Mouse (Mus musculus) liver, embryonic 13.5 days (tissue): ENCODE data around the gene Tenm4. TPM values are rescaled to one million over a fixed set of nuclear protein-coding genes. Genes with fewer than 3 reads are reported as not detected.

Experiments
- ATAC-seq: fragments of 200-750 bp; cut with Nextera tagmentation; 2 replicates; pipeline ENCODE4 v1.8.0; 2017; ENCODE audit warnings: low read depth, mild to moderate bottlenecking, moderate number of reproducible peaks, moderate library complexity
- DNase-seq: peaks from one replicate; pipeline ENCODE4 v3.0.0; 2022
- H3K27ac ChIP-seq: fragments of 300-500 bp; sonication (generic); 2 replicates; pipeline ENCODE4 v1.5.1; 2015; ENCODE audit warnings: moderate library complexity, mild to moderate bottlenecking, inconsistent platforms
- H3K27me3 ChIP-seq: fragments of 300-500 bp; sonication (generic); 2 replicates; pipeline ENCODE4 v1.6.1; 2015; ENCODE audit warnings: mild to moderate bottlenecking, inconsistent platforms
- H3K36me3 ChIP-seq: fragments of 300-500 bp; sonication (generic); 2 replicates; pipeline ENCODE4 v1.6.1; 2015; ENCODE audit warnings: mild to moderate bottlenecking, inconsistent platforms
- H3K4me1 ChIP-seq: fragments of 300-500 bp; sonication (generic); replicated peaks from 2 replicates; pipeline ENCODE4 v1.6.1; 2015; ENCODE audit warnings: inconsistent platforms
- H3K4me2 ChIP-seq: fragments of 300-500 bp; sonication (generic); 2 replicates; pipeline ENCODE4 v1.6.1; 2015; ENCODE audit warnings: inconsistent platforms, mild to moderate bottlenecking, moderate library complexity
- H3K4me3 ChIP-seq: fragments of 300-500 bp; sonication (generic); replicated peaks from 2 replicates; pipeline ENCODE4 v1.5.1; 2015; ENCODE audit warnings: mild to moderate bottlenecking, inconsistent platforms
- H3K9ac ChIP-seq: fragments of 300-500 bp; sonication (generic); 2 replicates; pipeline ENCODE4 v1.6.1; 2015; ENCODE audit warnings: mild to moderate bottlenecking, inconsistent platforms
- H3K9me3 ChIP-seq: fragments of 300-500 bp; sonication (generic); replicated peaks from 2 replicates; pipeline ENCODE4 v1.6.1; 2016; ENCODE audit warnings: inconsistent platforms
- WGBS: fragments of 180-500 bp; shearing (Covaris S2); methylation state at CpG from one replicate; pipeline ENCODE4 v1.1.7; 2015; ENCODE audit not compliant: insufficient replicate concordance; 5-methylcytosine and 5-hydroxymethylcytosine counted together
- polyA plus RNA-seq: library from polyadenylated mRNA; unstranded; fragments of >200 nt; fragmentation: Nextera tagmentation; extraction: Ambion mirVana; gene quantifications from 2 replicates; pipeline ENCODE4 v1.2.1, GENCODE M21; 2015

Tenm4 gene
- polyA plus RNA-seq, 1 experiment from 2014 or later: 0.47 TPM

- no peak overlapping the region for H3K4me2 ChIP-seq
- no peak overlapping the region for H3K4me3 ChIP-seq
- ATAC-seq: no peak
- no peak overlapping the region for H3K9ac ChIP-seq
- H3K9me3 ChIP-seq: no peaks in the 10 kb centered on the region
- WGBS: 66% methylated on average over 6 of the region's 6 CpGs
- H3K27me3 ChIP-seq: no peaks in the 10 kb centered on the region
- H3K27ac ChIP-seq: no peak overlapping the region
- DNase-seq: no peak
- peaks cover 3% of the 10 kb centered on the region; the same call in 1 of the 2 replicates for H3K4me1 ChIP-seq
- no peaks in the 10 kb centered on the region for H3K36me3 ChIP-seq
These were observed 589.2 kb downstream of the Tenm4 start for GRCm38 (mm10) chr7:96760208-96760607.

- Histone ChIP-seq H3K9me3 (no peaks in the 10 kb centered on the region), H3K4me2 (no peak overlapping the region), H3K4me3 (no peak overlapping the region), H3K27me3 (no peaks in the 10 kb centered on the region), H3K27ac (no peak overlapping the region), H3K4me1 (0 out of 2 replicates have a peak, but pooled peaks cover 3% of the 10 kb centered on the region), H3K9ac (no peak overlapping the region), H3K36me3 (no peaks in the 10 kb centered on the region)
- WGBS: 67% methylated on average over 5 of the region's 5 CpGs
- DNase-seq: no peak
- ATAC-seq: no peak
These were observed 590.1 kb downstream of the Tenm4 start for GRCm38 (mm10) chr7:96761151-96761550.

GRCm38 (mm10) chr7:96765321-96765960 lies 594.4 kb downstream of the Tenm4 start:
- ATAC-seq: no peak
- WGBS: 66% methylated on average over 15 of the region's 15 CpGs
- Histone ChIP-seq H3K27me3 (no peaks in the 10 kb centered on the region), H3K4me1 (0 out of 2 replicates have a peak, but pooled peaks cover 3% of the 10 kb centered on the region), H3K36me3 (no peaks in the 10 kb centered on the region), H3K9me3 (0 out of 2 replicates have a peak, but pooled peaks cover 4% of the 10 kb centered on the region), H3K27ac (no peak overlapping the region), H3K9ac (no peak overlapping the region), H3K4me3 (no peak overlapping the region), H3K4me2 (no peak overlapping the region)
- DNase-seq: no peak

DNA sequence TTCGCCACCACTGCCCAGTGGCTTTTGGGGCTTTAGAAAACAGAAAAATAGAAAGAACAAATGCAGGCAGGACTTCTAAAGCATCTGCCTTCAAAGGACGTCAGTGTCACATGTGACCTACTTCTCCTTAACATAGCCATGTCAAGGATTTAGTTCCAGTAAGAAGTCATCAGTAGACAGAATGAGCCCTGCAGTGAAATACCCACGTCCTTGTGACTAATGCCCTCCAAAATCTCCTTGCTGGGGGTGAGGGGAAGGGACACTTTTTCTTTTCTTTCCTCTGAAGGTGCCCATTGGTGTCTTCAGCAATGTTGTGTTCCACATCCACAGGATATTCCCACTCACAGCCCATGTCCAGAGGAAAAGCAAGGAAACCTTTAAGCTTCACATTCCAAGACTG lies 596.0 kb downstream of the Tenm4 start:
- Histone ChIP-seq H3K36me3 (no peaks in the 10 kb centered on the region), H3K9me3 (0 out of 2 replicates have a peak, but pooled peaks cover 4% of the 10 kb centered on the region), H3K27ac (no peak overlapping the region), H3K4me3 (no peak overlapping the region), H3K4me2 (no peak overlapping the region), H3K4me1 (0 out of 2 replicates have a peak, but pooled peaks cover 3% of the 10 kb centered on the region), H3K9ac (no peak overlapping the region), H3K27me3 (no peaks in the 10 kb centered on the region)
- DNase-seq (no peak), ATAC-seq (no peak)
- 50% methylated on average over 3 of the region's 3 CpGs for WGBS

DNA sequence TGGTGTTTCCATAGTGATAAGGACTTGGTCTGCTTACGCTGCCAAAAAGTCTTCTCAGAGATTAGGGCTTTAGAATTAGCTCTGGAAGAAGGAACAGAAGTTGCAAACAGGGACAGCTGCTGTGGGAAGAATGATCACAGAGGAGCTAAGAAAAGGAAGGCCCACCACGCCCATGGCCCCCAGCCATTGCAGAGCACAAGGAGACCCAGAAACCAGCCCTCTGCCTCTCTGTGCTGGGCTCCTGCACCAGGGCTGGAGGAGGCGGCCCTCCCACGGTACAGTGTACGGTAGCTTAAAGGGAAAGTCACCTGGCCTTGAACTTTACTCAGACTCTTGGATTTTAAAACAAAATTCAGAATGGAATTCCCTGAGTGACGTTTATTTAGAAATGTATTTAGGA lies 597.7 kb downstream of the Tenm4 start:
- Histone ChIP-seq H3K4me3 (no peak overlapping the region), H3K4me1 (peaks cover 12% of the 10 kb centered on the region), H3K27ac (no peak overlapping the region), H3K9me3 (0 out of 2 replicates have a peak, but pooled peaks cover 4% of the 10 kb centered on the region), H3K9ac (no peak overlapping the region), H3K36me3 (no peaks in the 10 kb centered on the region), H3K27me3 (no peaks in the 10 kb centered on the region), H3K4me2 (no peak overlapping the region)
- 77% methylated on average over 6 of the region's 6 CpGs for WGBS
- ATAC-seq (no peak), DNase-seq (no peak)

DNA sequence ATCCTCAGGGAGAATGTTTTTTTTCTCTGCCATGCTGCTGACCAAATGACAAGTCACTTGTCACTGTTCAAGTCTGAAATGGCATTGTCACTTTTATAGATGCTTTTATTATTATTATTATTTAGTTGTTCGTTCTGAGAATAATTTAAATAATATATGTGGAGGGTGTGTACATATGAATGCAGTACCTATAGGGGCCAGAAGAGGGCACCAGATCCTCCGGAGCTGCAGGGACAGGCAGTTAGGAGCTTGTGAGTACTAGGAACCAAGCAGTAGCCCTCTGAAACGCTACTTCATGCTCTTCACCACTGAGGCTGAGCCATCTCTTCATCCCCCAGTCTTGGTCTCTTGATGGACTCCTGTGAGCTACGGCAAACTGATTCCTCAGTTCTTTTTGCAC lies 598.7 kb downstream of the Tenm4 start:
- Histone ChIP-seq H3K9ac (no peak overlapping the region), H3K36me3 (no peaks in the 10 kb centered on the region), H3K4me2 (no peak overlapping the region), H3K4me3 (no peak overlapping the region), H3K27me3 (no peaks in the 10 kb centered on the region), H3K9me3 (0 out of 2 replicates have a peak, but pooled peaks cover 4% of the 10 kb centered on the region), H3K27ac (no peak overlapping the region), H3K4me1 (peaks cover 13% of the 10 kb centered on the region)
- DNase-seq (no peak), ATAC-seq (no peak)
- WGBS: 48% methylated on average over 4 of the region's 4 CpGs

DNA sequence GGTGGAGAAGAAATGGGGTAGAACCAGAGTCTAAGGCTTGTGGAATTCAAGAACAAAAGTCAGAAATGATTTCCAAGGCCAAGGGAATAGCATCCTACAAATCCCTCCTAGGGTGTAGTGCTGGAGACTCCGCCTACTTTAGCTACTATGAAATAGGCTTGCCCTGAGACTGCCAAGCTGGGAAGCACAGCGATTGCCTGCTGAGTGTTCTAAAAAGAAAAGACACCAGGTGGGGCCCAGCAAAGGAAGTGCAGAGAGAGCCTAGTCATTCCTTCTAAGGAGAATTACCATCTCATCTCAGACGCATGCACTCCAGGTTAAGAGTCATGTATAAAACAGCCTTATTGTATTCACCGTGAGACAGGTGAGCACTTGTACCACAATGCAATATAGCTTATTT lies 601.9 kb downstream of the Tenm4 start:
- no peak overlapping the region for H3K27ac ChIP-seq
- H3K9ac ChIP-seq: no peak overlapping the region
- no peaks in the 10 kb centered on the region for H3K27me3 ChIP-seq
- ATAC-seq (no peak), DNase-seq (no peak)
- H3K4me1 ChIP-seq: peaks cover 22% of the 10 kb centered on the region
- H3K4me2 ChIP-seq: no peak overlapping the region
- H3K4me3 ChIP-seq: no peak overlapping the region
- H3K36me3 ChIP-seq: no peaks in the 10 kb centered on the region
- 0 out of 2 replicates have a peak, but pooled peaks cover 4% of the 10 kb centered on the region for H3K9me3 ChIP-seq
- 56% methylated on average over 4 of the region's 4 CpGs for WGBS

GRCm38 (mm10) chr7:96773585-96774225 lies 602.7 kb downstream of the Tenm4 start:
- Histone ChIP-seq H3K27me3 (no peaks in the 10 kb centered on the region), H3K9me3 (no peaks in the 10 kb centered on the region), H3K36me3 (no peaks in the 10 kb centered on the region), H3K4me1 (peaks cover 30% of the 10 kb centered on the region), H3K4me3 (no peak overlapping the region), H3K27ac (no peak overlapping the region), H3K4me2 (no peak overlapping the region), H3K9ac (no peak overlapping the region)
- ATAC-seq (no peak), DNase-seq (no peak)
- WGBS: 65% methylated on average over 17 of the region's 17 CpGs

GRCm38 (mm10) chr7:96775080-96775486 lies 604.0 kb downstream of the Tenm4 start:
- Histone ChIP-seq H3K36me3 (no peaks in the 10 kb centered on the region), H3K9me3 (no peaks in the 10 kb centered on the region), H3K4me1 (peaks cover 43% of the 10 kb centered on the region), H3K9ac (no peak overlapping the region), H3K4me3 (no peak overlapping the region), H3K27ac (no peak overlapping the region), H3K27me3 (no peaks in the 10 kb centered on the region), H3K4me2 (no peak overlapping the region)
- WGBS: 65% methylated on average over 6 of the region's 6 CpGs
- no peak for DNase-seq
- no peak for ATAC-seq

DNA sequence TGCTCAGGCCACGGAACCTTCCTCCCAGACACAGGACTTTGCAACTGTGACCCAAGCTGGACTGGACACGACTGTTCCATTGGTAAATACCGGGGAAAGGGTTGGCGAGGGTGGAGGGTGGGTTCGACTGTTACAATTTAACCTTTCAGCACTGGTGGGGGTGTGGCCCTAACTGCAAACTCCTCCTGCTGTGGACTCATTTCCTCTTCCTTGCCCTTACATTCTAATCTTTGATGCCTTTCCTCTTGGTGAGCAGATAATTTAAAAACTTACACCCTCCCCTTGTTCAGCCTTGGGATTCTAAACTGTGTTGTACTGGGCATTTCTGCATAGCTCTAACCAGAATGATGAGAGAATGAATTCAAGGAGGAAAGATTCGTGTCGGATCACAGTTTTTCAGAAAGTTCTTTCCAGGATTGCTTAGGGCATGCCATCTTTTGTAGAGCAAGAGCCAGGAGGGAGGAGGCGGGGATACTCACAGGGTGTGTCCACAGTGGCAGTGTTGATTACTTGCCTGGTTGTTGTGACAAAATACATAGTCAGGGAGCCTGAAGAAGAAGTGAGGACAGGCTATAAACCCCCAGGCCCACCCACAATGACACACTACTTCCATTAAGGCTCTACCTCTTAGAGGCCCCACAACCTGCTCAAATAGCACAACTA lies 607.0 kb downstream of the Tenm4 start:
- peak; percentile 81 for ATAC-seq

GRCm38 (mm10) chr7:96778601-96778969 lies 607.5 kb downstream of the Tenm4 start:
- H3K4me3 ChIP-seq: 0 out of 2 replicates have a peak overlapping the region, but pooled peaks have one; percentile 10
- peak overlapping the region; percentile 59 for H3K4me2 ChIP-seq
- no peaks in the 10 kb centered on the region for H3K36me3 ChIP-seq
- peak overlapping the region; percentile 97 for H3K27ac ChIP-seq
- peaks cover 67% of the 10 kb centered on the region for H3K4me1 ChIP-seq
- DNase-seq (peak; percentile 61), ATAC-seq (peak; percentile 60)
- H3K9ac ChIP-seq: peak overlapping the region; percentile 68
- H3K27me3 ChIP-seq: no peaks in the 10 kb centered on the region
- H3K9me3 ChIP-seq: no peaks in the 10 kb centered on the region
- 18% methylated on average over 3 of the region's 3 CpGs for WGBS

More for the DNA sequence above, 607.0 kb downstream of the Tenm4 start:
- H3K36me3 ChIP-seq: no peaks in the 10 kb centered on the region
- H3K27me3 ChIP-seq: no peaks in the 10 kb centered on the region
- no peaks in the 10 kb centered on the region for H3K9me3 ChIP-seq
- DNase-seq: peak; percentile 66
- H3K9ac ChIP-seq: peak overlapping the region; percentile 68
- peaks cover 69% of the 10 kb centered on the region for H3K4me1 ChIP-seq
- 54% methylated on average over 8 of the region's 8 CpGs for WGBS
- peak overlapping the region; percentile 97 for H3K27ac ChIP-seq
- H3K4me3 ChIP-seq: 0 out of 2 replicates have a peak overlapping the region, but pooled peaks have one; percentile 10
- peak overlapping the region; percentile 59 for H3K4me2 ChIP-seq
